Mouse (Mus musculus): ENCODE measurements around the gene Myl4.

DNA sequence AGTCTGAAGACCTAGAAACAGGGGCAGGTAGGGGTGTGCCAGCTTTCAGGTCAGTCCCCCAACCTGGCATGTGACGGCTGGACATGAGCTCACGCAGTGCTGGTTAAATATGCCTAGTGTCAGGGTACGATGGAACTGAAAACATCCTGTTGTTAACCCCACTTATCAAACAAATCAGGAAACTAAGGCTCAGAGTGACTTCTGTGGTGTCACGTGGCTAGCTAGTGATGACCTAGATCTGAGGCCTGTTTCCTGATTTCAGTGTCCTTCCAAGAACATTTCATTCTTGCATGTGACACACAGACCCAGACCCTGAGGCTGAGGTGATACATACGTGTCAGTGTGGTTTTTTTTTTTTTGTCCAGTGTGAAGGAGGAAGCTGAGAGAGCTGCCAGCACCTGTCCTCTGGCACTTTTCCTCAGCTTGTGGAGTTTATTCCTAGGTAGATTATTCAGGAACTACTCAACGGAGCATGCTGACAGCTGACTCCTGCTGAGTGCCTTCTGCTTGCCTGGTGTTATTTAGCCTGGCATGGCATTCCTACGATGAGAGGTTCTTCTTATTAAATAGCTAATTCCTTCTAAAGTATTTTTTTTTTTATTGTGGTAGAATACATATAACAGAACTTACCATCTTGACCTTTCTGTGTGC lies 79.8 kb downstream of the Myl4 start:
- TF ChIP-seq HCFC1 (IDR thresholded peaks at IDR 0.05; ENCODE audit: borderline replicate concordance, insufficient read depth, low read length) = no peak
- no peak for TF ChIP-seq CHD2 (IDR thresholded peaks at IDR 0.05; ENCODE audit: low read depth, low read length)
- no peak for TF ChIP-seq MAFK (IDR thresholded peaks at IDR 0.05; ENCODE audit: insufficient read depth, low read depth, low read length)
- no peak for TF ChIP-seq ZNF384 (IDR thresholded peaks at IDR 0.05; ENCODE audit: low read depth, low read length)
- TF ChIP-seq ZC3H11A (IDR thresholded peaks at IDR 0.05; ENCODE audit: borderline replicate concordance, low read depth, low read length) = no peak
